Mouse (Mus musculus): Measurements from ENCODE around the gene Zfp276.
"Not testable (repeated sequence)": the region's sequence is repeated elsewhere in the genome, so short reads cannot be mapped to it uniquely, and the experiment has no call there.

Gene Zfp276

GRCm38 (mm10) chr8:123243053-123243452 lies 10.9 kb upstream of the Zfp276 start:
- in situ Hi-C loops (cut with MboI, MseI), result no loop called here

DNA sequence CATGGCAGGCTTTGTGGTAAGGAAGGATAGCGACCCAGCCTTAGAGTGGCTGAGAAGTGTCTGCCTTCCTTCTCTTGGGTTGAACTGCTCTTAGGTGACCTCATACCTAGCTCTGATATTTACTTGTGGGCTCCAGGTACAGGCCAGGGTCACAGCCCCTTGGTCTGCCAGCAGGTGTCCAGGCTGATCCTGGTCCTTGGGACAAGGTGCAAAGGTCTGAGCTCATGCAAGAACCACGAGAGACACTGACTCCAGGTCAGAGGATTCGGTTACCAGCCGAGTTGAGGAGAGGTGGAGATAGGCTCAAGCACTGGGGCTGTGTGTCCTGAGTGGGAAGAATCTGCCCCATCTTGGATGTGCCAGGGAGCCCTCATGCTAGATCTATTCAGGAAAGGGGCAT lies 9.6 kb upstream of the Zfp276 start:
- in situ Hi-C loops (cut with MboI, MseI), result no loop called here

DNA sequence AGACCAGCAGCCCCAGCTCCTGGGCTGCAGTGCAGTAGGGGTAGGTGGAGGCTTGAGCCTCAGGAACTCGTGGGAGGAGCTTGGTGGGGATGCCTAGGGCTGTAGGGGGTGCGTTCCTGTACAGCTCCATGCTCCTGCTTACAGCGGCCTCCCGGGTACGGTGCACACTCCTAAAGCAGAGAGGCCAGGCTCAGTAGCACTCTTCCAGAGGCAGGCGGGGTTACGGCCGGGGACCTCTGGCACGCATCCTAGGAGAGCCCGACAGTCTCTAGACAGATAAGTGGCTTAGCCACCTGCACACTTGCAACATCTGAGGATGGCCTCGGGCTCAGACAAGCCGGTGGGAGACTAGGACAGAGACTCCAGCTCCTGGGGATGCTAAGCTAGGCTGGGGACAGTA lies 8.5 kb upstream of the Zfp276 start:
- in situ Hi-C loops (cut with MboI, MseI), result no loop called here

GRCm38 (mm10) chr8:123247748-123248147 lies 6.2 kb upstream of the Zfp276 start:
- in situ Hi-C loops (cut with MboI, MseI), result no loop called here

DNA sequence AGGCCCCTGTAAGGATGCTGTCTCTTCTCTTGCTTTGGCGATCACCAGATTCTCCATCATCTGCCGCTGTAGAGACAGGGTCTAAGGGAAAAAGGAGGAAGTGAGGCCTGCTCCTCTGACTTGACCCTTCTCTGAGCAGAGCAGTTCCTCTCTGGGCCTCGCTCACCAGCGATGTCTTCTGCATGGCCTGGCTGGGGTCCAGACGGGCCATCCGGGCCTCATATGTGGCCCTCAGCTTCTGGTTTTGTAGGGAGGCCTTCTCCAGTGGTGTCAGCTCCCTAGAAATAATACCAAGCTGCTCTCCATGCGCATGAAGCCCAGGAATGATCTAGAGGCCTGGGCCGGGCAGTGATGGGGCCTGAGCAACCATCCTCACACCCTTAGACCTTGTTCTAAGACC lies 5.4 kb upstream of the Zfp276 start:
- in situ Hi-C loops (cut with MboI, MseI), result no loop called here

DNA sequence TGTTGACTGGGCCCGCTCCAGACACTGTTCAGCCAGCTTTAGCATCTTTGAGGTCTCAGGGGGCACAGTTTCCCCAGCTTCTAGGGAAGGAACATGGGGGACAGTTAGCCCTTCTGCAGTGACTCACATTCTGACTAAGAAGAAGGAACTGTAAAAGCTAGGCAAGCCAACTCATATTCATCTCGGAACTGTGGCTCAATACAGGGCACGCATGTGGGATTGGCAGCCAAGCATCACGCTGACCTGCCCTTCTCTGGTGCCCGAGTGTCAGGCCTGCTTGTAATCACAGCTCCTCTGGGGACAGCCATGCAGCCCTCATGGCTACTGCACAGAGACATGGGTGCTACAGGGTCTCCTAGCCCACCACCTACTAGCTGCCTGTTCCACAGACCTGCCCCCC lies 3.1 kb upstream of the Zfp276 start:
- in situ Hi-C loops (cut with MboI, MseI), result no loop called here

- in situ Hi-C loops (cut with MboI, MseI), result no loop called here
Observed at GRCm38 (mm10) chr8:123252925-123253324, 1.1 kb upstream of the Zfp276 start.

DNA sequence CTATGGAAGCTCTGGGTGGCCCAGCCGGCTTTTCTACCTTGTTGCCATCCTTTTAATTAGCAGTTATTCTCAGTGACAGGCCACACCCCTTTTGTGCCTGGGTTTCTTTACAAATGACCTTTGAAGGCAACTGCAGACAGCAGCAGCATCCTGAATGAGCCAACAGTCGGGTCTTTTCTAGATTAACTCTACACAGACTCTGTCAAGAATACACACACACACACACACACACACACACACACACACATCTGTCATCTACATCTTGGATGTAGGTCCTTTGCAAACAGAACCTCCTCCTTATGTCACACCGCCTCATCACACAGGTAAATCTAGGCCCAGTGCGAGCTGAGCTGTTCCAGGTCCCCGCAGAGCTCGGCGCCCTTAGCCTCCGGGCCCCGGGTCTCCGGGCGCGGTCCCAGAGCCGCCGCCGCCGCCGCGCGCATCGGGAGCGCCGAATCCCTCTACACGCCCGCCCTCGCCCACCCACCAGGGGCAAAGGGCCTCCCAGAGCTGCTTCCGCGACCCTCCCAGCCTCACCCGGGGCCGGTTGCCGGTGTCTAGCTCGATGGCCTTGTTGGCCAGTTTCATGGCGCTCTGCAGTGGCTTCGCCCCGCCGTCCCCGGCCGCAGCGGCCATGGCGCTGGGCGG lies 420 bp upstream of the Zfp276 start:
- in situ Hi-C loops (cut with MboI, MseI), result no loop called here

DNA sequence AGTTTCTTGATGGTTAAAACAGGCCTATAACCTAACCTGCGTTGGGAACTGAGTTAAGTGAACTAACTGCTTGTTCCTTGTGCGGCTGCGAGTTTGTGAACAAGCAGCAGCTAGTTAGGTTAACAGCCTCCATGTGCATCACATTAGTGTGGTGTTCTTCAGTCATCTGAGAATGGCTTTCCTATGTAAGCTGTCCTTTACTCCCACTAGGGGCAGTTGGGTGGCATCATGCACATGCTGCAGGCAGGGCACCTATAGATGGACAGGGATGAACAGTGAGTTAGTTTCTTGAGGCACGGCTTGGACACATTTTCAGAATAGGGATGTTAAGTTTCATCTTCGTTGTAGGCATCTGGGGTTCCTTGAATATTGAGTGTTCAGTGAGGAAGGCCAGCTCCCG lies 1.2 kb downstream of the Zfp276 start:
- in situ Hi-C loops (cut with MboI, MseI), result no loop called here

GRCm38 (mm10) chr8:123257114-123257513 lies 3.1 kb downstream of the Zfp276 start:
- in situ Hi-C loops (cut with MboI, MseI), result no loop called here

- in situ Hi-C loops (cut with MboI, MseI), result not testable (repeated sequence)
Observed at GRCm38 (mm10) chr8:123257593-123257992, 3.6 kb downstream of the Zfp276 start.

GRCm38 (mm10) chr8:123267926-123268656 lies 14.1 kb downstream of the Zfp276 start:
- in situ Hi-C loops (cut with MboI, MseI), result no loop called here

- in situ Hi-C loops (cut with MboI, MseI), result no loop called here
Observed at GRCm38 (mm10) chr8:123271147-123271546, 17.2 kb downstream of the Zfp276 start.

- in situ Hi-C loops (cut with MboI, MseI), result no loop called here
Observed at GRCm38 (mm10) chr8:123271901-123272300, 17.9 kb downstream of the Zfp276 start.

GRCm38 (mm10) chr8:123274447-123274846 lies 20.5 kb downstream of the Zfp276 start:
- in situ Hi-C loops (cut with MboI, MseI), result no loop called here

DNA sequence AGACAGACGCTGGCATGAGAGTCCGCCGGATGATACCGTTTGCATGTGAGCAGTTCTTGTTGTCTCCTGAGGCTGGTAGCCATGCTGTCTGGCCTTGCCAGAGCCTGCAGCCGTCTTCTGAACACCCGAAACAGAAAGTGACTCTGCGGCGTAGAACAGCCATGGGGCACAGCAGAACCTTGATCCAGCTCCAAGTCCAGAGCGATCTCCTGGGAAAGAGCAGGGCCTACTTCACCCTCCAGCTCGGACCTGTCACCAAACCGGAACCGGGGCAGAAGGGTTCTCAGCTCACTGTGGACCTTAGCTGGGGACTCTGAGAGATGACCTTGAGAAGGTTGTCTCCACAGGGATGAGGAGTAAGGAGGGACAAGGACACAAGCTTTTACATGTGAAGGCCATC lies 21.1 kb downstream of the Zfp276 start:
- in situ Hi-C loops (cut with MboI, MseI), result no loop called here

DNA sequence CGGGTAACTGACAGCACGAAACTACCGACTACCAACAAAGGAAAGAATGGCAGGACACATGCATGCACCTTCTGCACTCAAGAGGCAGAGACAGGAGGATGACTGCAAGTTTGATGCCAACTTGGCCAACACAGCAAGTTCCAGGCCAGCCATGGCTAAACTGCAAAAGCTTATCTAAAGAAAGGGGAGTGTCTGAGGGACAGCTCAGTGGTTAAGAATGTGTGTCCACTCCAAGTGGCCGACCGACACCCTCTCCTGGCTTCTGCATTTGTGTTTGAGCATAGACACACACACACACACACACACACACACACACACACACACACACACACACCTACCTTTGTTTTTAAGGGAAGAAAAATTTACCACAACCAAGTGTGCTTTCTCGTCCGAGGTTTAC lies 24.4 kb downstream of the Zfp276 start:
- in situ Hi-C loops (cut with MboI, MseI), result no loop called here

GRCm38 (mm10) chr8:123279828-123280227 lies 25.8 kb downstream of the Zfp276 start:
- in situ Hi-C loops (cut with MboI, MseI), result no loop called here

DNA sequence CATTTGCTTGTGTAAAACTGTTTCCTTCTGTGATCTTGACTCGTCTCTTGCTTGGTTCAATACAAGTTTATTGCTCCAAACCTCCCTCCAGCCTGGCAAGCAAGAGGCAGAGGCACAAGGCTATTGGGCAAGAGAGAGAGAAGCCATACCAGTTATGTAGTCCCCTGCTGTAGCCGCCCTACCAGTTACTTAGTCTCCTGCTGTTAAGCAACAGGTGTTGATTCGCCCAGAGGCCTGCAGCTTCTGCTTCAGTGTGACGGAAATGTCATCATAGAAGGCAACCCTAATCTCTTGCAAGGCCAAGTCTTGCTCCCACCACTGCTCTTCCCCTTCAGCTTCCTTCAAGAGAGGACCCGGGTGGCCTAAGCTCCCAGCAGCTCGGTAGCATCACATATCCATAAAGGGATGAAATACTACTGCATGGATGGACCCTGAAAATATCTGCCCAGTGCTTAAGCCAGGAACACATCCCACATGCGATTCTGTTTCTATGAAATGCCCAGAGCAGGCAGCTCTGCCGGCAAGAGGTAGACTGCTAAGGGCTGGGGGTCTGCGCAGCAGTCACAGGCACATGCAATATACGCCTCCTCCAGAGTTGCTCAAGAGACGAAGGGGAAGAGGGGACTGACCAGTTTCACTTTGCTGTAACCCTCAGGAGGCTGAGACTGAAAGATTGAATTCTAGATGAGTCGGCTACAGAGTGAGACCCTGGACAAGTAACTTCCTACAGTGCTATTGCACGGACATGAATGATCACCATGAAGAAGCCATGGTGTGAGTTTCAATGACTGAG lies 26.5 kb downstream of the Zfp276 start:
- in situ Hi-C loops (cut with MboI, MseI), result no loop called here

- in situ Hi-C loops (cut with MboI, MseI), result not testable (repeated sequence)
Observed at GRCm38 (mm10) chr8:123282994-123283393, 29.0 kb downstream of the Zfp276 start.

GRCm38 (mm10) chr8:123283991-123284390 lies 30.0 kb downstream of the Zfp276 start:
- in situ Hi-C loops (cut with MboI, MseI), result no loop called here

DNA sequence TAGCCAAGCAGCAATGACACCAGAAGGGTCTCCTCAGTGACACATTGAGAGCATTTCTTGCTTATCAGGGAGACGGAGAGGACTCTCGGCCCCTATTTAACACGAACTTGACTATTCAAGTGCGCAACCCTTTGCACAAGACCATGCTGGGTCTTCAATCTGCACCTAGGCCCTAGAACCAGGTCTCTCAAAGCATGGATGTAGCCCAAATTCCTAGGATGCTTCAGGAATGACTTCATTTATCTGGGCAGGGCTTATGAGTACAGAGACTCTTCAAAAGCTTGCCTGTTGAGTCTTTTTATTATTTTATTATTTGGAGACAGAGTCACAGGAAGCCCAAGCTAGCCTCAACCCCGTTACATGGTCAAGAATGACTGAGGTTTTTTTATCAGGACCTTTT lies 30.5 kb downstream of the Zfp276 start:
- in situ Hi-C loops (cut with MboI, MseI), result no loop called here

DNA sequence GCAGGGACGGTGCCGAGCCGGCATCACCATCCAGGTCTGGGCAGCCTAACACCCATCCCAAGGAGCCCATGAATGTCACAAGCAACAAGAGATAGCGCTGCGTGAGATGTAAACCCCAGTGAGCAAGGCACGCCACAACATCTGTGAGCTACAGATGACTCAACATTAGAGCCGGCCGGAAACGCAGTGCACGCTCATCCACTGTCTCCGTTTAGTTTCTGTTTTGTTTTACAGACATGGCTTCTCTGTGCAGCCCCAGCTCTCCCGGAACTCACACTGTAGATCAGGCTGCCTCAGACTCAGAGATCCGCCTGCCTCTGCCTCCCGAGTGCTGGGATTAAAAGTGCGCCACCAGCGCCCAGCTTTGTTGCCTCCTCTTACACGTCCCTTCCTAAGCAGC lies 33.4 kb downstream of the Zfp276 start:
- in situ Hi-C loops (cut with MboI, MseI), result no loop called here
